ENCODE assay signal across 24 mouse cellular contexts in the genomic region with DNA sequence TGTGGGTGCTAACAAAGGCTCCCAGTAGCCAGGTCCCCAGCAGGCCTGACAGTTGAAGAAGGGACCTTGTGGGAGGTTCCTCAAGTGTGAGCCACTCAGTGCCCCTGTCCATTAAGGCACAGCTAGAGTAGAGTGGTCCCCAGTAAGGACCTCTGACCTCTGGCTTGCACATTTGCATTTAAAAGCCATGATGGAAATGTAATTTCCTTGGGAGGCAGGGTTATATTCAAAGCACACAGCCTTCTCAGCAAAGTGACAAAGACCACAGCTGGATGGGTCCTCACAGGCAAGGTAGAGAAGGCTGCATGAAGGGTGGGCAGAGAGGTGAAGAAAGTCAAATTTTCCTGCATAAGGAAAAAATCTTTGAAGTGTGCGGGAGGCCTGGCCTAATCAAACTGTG.
A peak's percentile ranks its signal among the peaks of the same experiment; 100 is the strongest.
DNase-seq lines count a peak whose midpoint lies in the region; ATAC-seq and TF ChIP-seq lines count a peak whose summit lies in the region.
"Had no signal": no experiment of that assay in that cellular context is flagged by ENCODE, and none has a peak within 500 bp of the region (broad histone marks: within the 10 kb centered on the region; RNA-seq: fewer than 3 reads in every experiment).

No protein-coding gene starts in this region.

- 0 out of 2 replicates have a peak overlapping the region, but pooled peaks have one; percentile 26 for H3K27ac ChIP-seq in forebrain, embryonic 10.5 days
- H3K27ac ChIP-seq in forebrain, embryonic 13.5 days, result no peak overlapping the region
- H3K27ac ChIP-seq in limb, embryonic 10.5 days, result peak overlapping the region; percentile 62
- H3K27ac ChIP-seq: embryonic facial prominence, embryonic 13.5 days; gastrocnemius, adult 2 months; heart, embryonic 10.5 days; hindbrain, embryonic 14.5 days had no signal

- no peak overlapping the region for H3K4me2 ChIP-seq in forebrain, embryonic 13.5 days
- H3K4me2 ChIP-seq: embryonic facial prominence, embryonic 13.5 days; hindbrain, embryonic 14.5 days had no signal

- no peak overlapping the region for H3K9ac ChIP-seq in forebrain, embryonic 13.5 days
- H3K9ac ChIP-seq: embryonic facial prominence, embryonic 13.5 days; hindbrain, embryonic 14.5 days had no signal

- no peak for TF ChIP-seq CTCF in E14TG2a.4 (conservative IDR thresholded peaks at IDR 0.05; ENCODE audit: low read length)

- no peak overlapping the region for H3K4me3 ChIP-seq in forebrain, embryonic 10.5 days
- H3K4me3 ChIP-seq in forebrain, embryonic 13.5 days, result no peak overlapping the region
- 0 out of 2 replicates have a peak overlapping the region, but pooled peaks have one; percentile 0 for H3K4me3 ChIP-seq in E14TG2a.4 (replicated peaks; ENCODE audit: low read length)
- no peak overlapping the region for H3K4me3 ChIP-seq in limb, embryonic 10.5 days
- H3K4me3 ChIP-seq: embryonic facial prominence, embryonic 13.5 days; gastrocnemius, adult 2 months; heart, embryonic 10.5 days had no signal

- peaks cover 18% of the 10 kb centered on the region for H3K36me3 ChIP-seq in forebrain, embryonic 10.5 days (replicated peaks)
- H3K36me3 ChIP-seq in forebrain, embryonic 13.5 days (ENCODE audit: poor library complexity, severe bottlenecking), result 0 out of 2 replicates have a peak, but pooled peaks cover 8% of the 10 kb centered on the region
- H3K36me3 ChIP-seq in E14TG2a.4 (ENCODE audit: insufficient read depth, low read length), result peaks cover 26% of the 10 kb centered on the region
- H3K36me3 ChIP-seq in limb, embryonic 10.5 days, result peaks cover 14% of the 10 kb centered on the region

- 56% methylated on average over 1 of the region's 1 CpGs for WGBS in forebrain, embryonic 10.5 days
- 55% methylated on average over 1 of the region's 1 CpGs for WGBS in forebrain, embryonic 13.5 days
- 29% methylated on average over 1 of the region's 1 CpGs for WGBS in limb, embryonic 10.5 days

- H3K4me1 ChIP-seq in forebrain, embryonic 10.5 days, result peaks cover 9% of the 10 kb centered on the region
- H3K4me1 ChIP-seq in forebrain, embryonic 13.5 days, result 0 out of 2 replicates have a peak, but pooled peaks cover 4% of the 10 kb centered on the region
- H3K4me1 ChIP-seq in E14TG2a.4 (replicated peaks; ENCODE audit: low read depth, low read length), result peaks cover 44% of the 10 kb centered on the region
- peaks cover 25% of the 10 kb centered on the region for H3K4me1 ChIP-seq in limb, embryonic 10.5 days
- H3K4me1 ChIP-seq: embryonic facial prominence, embryonic 13.5 days; heart, embryonic 10.5 days had no signal

- no peaks in the 10 kb centered on the region for H3K9me3 ChIP-seq in forebrain, embryonic 10.5 days
- no peaks in the 10 kb centered on the region for H3K9me3 ChIP-seq in forebrain, embryonic 13.5 days (replicated peaks)
- H3K9me3 ChIP-seq in E14TG2a.4 (ENCODE audit: low read length), result peaks cover 9% of the 10 kb centered on the region; the same call in 1 of the 2 replicates
- H3K9me3 ChIP-seq in limb, embryonic 10.5 days (replicated peaks), result no peaks in the 10 kb centered on the region
- H3K9me3 ChIP-seq: embryonic facial prominence, embryonic 13.5 days; G1E; heart, embryonic 10.5 days had no signal

- no peak for ATAC-seq in forebrain, embryonic 13.5 days
- ATAC-seq: activated CD4-positive, CD25-positive, alpha-beta regulatory T cell, adult 4 months; forebrain, embryonic 14.5 days; intestine, embryonic 16.5 days had no signal

- DNase-seq in forebrain, embryonic 10.5 days (ENCODE audit: extremely low spot score, low spot score), result no peak
- peak; percentile 59 for DNase-seq in R1 (ENCODE audit: low read depth, low spot score)
- no peak for DNase-seq in limb, embryonic 10.5 days (ENCODE audit: low spot score)
- DNase-seq in layer of hippocampus, adult 11-12 months (ENCODE audit: low spot score), result no peak
- DNase-seq in lung, postnatal 25 days (ENCODE audit: low spot score), result no peak
- DNase-seq: adrenal gland, adult 2 months; adrenal gland, postnatal 25 days; cerebellum, adult 18-20 months; cerebellum, adult 9-11 months; cerebellum, postnatal 36 days; gastrocnemius, adult 2 months; gastrocnemius, postnatal 36 days; heart, adult 18-20 months; heart, postnatal 10 days; heart, postnatal 4 days had no signal

- H3K27me3 ChIP-seq in forebrain, embryonic 10.5 days (ENCODE audit: poor library complexity, severe bottlenecking), result no peaks in the 10 kb centered on the region
- no peaks in the 10 kb centered on the region for H3K27me3 ChIP-seq in forebrain, embryonic 13.5 days
- H3K27me3 ChIP-seq in E14TG2a.4 (ENCODE audit: insufficient read depth, low read length), result no peaks in the 10 kb centered on the region
- no peaks in the 10 kb centered on the region for H3K27me3 ChIP-seq in limb, embryonic 10.5 days (ENCODE audit: low read depth, poor library complexity, severe bottlenecking)
- H3K27me3 ChIP-seq: embryonic facial prominence, embryonic 13.5 days had no signal
